Mouse (Mus musculus) lung, postnatal 0 days (tissue): ENCODE results near the gene Fscn1. TPM values are rescaled to one million over a fixed set of nuclear protein-coding genes. Genes with fewer than 3 reads are reported as not detected.

ENCODE experiments used
- ATAC-seq: fragments of 200-750 bp; cut with Nextera tagmentation; 2 replicates; pipeline ENCODE4 v1.8.0; 2017; ENCODE audit warnings: moderate library complexity
- DNase-seq: peaks from one replicate; pipeline ENCODE4 v3.0.0-alpha.2; 2016; ENCODE audit warnings: low spot score
- H3K27ac ChIP-seq: fragments of 300-500 bp; sonication (generic); 2 replicates; pipeline ENCODE4 v1.5.1; 2014; ENCODE audit warnings: antibody characterized with exemption, mild to moderate bottlenecking, low read length, mixed read lengths
- H3K27me3 ChIP-seq: fragments of 300-500 bp; sonication (generic); replicated peaks from 2 replicates; pipeline ENCODE4 v1.6.1; 2014; ENCODE audit warnings: low read length, mixed read lengths; ENCODE audit not compliant: insufficient read depth
- H3K36me3 ChIP-seq: fragments of 300-500 bp; sonication (generic); 2 replicates; pipeline ENCODE4 v1.6.1; 2014; ENCODE audit warnings: low read length, mixed read lengths; ENCODE audit not compliant: insufficient read depth
- H3K4me1 ChIP-seq: fragments of 300-500 bp; sonication (generic); 2 replicates; pipeline ENCODE4 v1.6.1; 2014; ENCODE audit warnings: antibody characterized with exemption, low read depth, low read length, mixed read lengths; ENCODE audit not compliant: insufficient read depth
- H3K4me2 ChIP-seq: fragments of 300-500 bp; sonication (generic); replicated peaks from 2 replicates; pipeline ENCODE4 v1.6.1; 2014; ENCODE audit warnings: low read depth, mild to moderate bottlenecking, low read length, moderate library complexity, mixed read lengths
- H3K4me3 ChIP-seq: fragments of 300-500 bp; sonication (generic); 2 replicates; pipeline ENCODE4 v1.5.1; 2014; ENCODE audit warnings: low read depth, low read length
- H3K9ac ChIP-seq: fragments of 300-500 bp; sonication (generic); replicated peaks from 2 replicates; pipeline ENCODE4 v1.6.1; 2014; ENCODE audit warnings: low read depth, mild to moderate bottlenecking
- H3K9me3 ChIP-seq: fragments of 300-500 bp; sonication (generic); 2 replicates; pipeline ENCODE4 v1.6.1; 2016; ENCODE audit warnings: low read length, mixed read lengths
- CTCF ChIP-seq: IDR thresholded peaks from 2 replicates; pipeline ENCODE4 v1.5.1; 2016; ENCODE audit warnings: antibody characterized with exemption, mild to moderate bottlenecking
- EP300 ChIP-seq: IDR thresholded peaks from 2 replicates; pipeline ENCODE4 v1.6.1; 2016; ENCODE audit warnings: antibody characterized with exemption, mild to moderate bottlenecking, control low read depth
- WGBS: fragments of 180-500 bp; shearing (Covaris S2); extraction: QIAGEN DNeasy Blood & Tissue Kit; methylation state at CpG from one replicate; pipeline ENCODE4 v1.1.7; 2014; 5-methylcytosine and 5-hydroxymethylcytosine counted together
- polyA plus RNA-seq: library from polyadenylated mRNA; unstranded; fragments of >200 nt; fragmentation: Nextera tagmentation; extraction: Ambion mirVana; gene quantifications from 2 replicates; pipeline ENCODE4 v1.2.1, GENCODE M21; 2015

Gene Fscn1
- polyA plus RNA-seq, 1 experiment from 2014 or later: 69.1 TPM

DNA sequence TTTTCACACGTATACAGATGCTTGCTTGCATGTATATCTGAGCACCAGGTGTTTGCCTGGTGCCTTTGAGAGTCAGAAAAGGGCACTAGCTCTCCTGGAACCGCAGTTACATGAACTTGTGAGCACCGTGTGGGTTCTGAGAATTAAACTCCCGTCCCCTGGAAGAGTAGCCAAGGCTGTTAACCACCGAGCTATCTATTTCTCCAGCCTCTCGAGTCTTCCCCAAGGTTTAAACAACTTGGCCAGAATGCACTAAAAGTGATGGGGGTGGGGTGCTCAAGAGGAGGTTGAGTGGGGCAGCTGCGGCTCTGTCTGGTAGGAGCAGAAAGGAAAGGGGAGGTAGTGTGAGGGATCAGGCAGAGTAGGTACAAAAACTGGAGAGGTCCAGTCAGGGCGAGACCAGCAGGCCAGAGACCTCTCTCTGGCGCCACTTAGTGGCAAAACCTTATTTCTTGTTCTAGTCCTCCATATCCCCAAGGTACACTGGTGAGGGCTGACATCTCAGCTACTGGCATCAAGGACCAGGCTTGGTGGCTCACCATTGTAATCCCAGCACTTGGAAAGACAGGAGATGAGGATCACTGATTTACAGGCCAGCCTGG is 28.0 kb upstream of the Fscn1 start:
- WGBS: 19% methylated on average over 9 of the region's 9 CpGs
- peaks cover 7% of the 10 kb centered on the region; the same call in 1 of the 2 replicates for H3K4me1 ChIP-seq
- TF ChIP-seq EP300 (no peak), CTCF (peak; percentile 82)
- peak; percentile 54 for ATAC-seq
- peak; percentile 94 for DNase-seq
- H3K9me3 ChIP-seq: no peaks in the 10 kb centered on the region
- peak overlapping the region; percentile 17; the same call in 1 of the 2 replicates for H3K4me2 ChIP-seq
- H3K27me3 ChIP-seq: no peaks in the 10 kb centered on the region
- H3K9ac ChIP-seq: no peak overlapping the region
- H3K4me3 ChIP-seq: no peak overlapping the region
- no peak overlapping the region; the same call in 1 of the 2 replicates for H3K27ac ChIP-seq
- H3K36me3 ChIP-seq: no peaks in the 10 kb centered on the region

- H3K9me3 ChIP-seq: no peaks in the 10 kb centered on the region
- no peak overlapping the region for H3K4me3 ChIP-seq
- WGBS: 65% methylated on average over 8 of the region's 8 CpGs
- ATAC-seq (no peak), DNase-seq (no peak)
- H3K27me3 ChIP-seq: no peaks in the 10 kb centered on the region
- TF ChIP-seq CTCF (no peak), EP300 (no peak)
- peaks cover 7% of the 10 kb centered on the region; the same call in 1 of the 2 replicates for H3K4me1 ChIP-seq
- no peak overlapping the region for H3K9ac ChIP-seq
- H3K36me3 ChIP-seq: no peaks in the 10 kb centered on the region
- 0 out of 2 replicates have a peak overlapping the region, but pooled peaks have one; percentile 17 for H3K4me2 ChIP-seq
- no peak overlapping the region for H3K27ac ChIP-seq
These were observed 27.4 kb upstream of the Fscn1 start for GRCm38 (mm10) chr5:142932731-142933130.

GRCm38 (mm10) chr5:142935642-142936335 is 24.4 kb upstream of the Fscn1 start:
- Histone ChIP-seq H3K27ac (no peak overlapping the region; the same call in 1 of the 2 replicates), H3K9me3 (no peaks in the 10 kb centered on the region), H3K4me1 (peaks cover 7% of the 10 kb centered on the region; the same call in 1 of the 2 replicates), H3K36me3 (no peaks in the 10 kb centered on the region), H3K4me3 (peak overlapping the region; percentile 20; the same call in 1 of the 2 replicates), H3K4me2 (peak overlapping the region; percentile 41), H3K9ac (0 out of 2 replicates have a peak overlapping the region, but pooled peaks have one; percentile 4), H3K27me3 (no peaks in the 10 kb centered on the region)
- WGBS: 22% methylated on average over 13 of the region's 13 CpGs
- ATAC-seq (peak; percentile 79), DNase-seq (peak; percentile 91)
- TF ChIP-seq EP300 (no peak), CTCF (peak; percentile 75)

- WGBS: 5% methylated on average over 17 of the region's 17 CpGs
- H3K9me3 ChIP-seq: no peaks in the 10 kb centered on the region
- 0 out of 2 replicates have a peak overlapping the region, but pooled peaks have one; percentile 4 for H3K9ac ChIP-seq
- H3K4me2 ChIP-seq: peak overlapping the region; percentile 41
- H3K4me1 ChIP-seq: peaks cover 7% of the 10 kb centered on the region; the same call in 1 of the 2 replicates
- H3K27me3 ChIP-seq: no peaks in the 10 kb centered on the region
- DNase-seq (peak; percentile 72), ATAC-seq (peak; percentile 49)
- H3K27ac ChIP-seq: no peak overlapping the region
- TF ChIP-seq EP300 (no peak), CTCF (peak; percentile 97)
- peak overlapping the region; percentile 20; the same call in 1 of the 2 replicates for H3K4me3 ChIP-seq
- H3K36me3 ChIP-seq: no peaks in the 10 kb centered on the region
These were observed 23.8 kb upstream of the Fscn1 start for GRCm38 (mm10) chr5:142936336-142936719.

DNA sequence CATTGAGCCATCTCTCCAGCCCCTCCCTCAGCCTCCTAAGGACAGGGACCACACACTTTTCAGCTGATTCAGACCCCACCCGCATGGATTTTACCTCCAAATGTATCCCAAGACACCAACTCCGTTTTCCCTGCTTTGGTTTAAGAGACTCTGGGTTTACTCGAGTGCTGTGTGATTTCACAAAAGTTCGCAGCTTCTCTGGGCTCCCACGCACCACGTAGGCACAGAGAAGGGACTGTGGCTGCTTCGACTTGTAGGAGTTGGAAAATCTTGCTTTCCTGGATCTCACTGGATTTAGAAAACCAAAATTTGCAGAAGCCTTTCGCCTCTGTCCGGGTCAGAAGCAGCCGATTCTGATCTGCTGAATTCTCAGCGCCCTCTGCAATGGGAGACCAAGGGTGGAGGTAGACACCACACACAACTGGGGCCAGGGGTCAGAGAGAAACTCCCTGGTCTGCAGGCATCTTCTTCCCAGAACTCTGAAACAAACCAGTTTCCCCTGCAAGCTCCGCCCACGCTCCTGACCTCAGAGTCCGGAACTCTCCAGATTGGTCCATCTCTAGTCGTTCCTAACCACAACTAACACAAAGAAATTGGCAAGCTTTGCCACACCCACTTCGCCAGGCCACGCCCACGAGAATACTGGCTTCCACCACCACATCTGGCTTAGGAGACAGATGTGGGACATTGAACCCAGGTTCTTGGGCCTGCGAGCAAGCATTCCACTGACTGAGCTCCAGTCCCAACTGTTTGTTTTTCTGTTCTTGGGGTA is 22.0 kb upstream of the Fscn1 start:
- H3K9me3 ChIP-seq: no peaks in the 10 kb centered on the region
- WGBS: 38% methylated on average over 19 of the region's 19 CpGs

More for the DNA sequence above, 22.0 kb upstream of the Fscn1 start:
- peak; percentile 60 for DNase-seq
- Histone ChIP-seq H3K4me3 (no peak overlapping the region), H3K27ac (no peak overlapping the region), H3K4me2 (no peak overlapping the region), H3K4me1 (peaks cover 7% of the 10 kb centered on the region; the same call in 1 of the 2 replicates), H3K9ac (no peak overlapping the region), H3K36me3 (no peaks in the 10 kb centered on the region), H3K27me3 (no peaks in the 10 kb centered on the region)
- TF ChIP-seq EP300: no peak
- no peak for TF ChIP-seq CTCF
- 0 out of 2 replicates have a peak, but pooled peaks have one; percentile 8 for ATAC-seq
